Mouse (Mus musculus) hindbrain, postnatal 0 days (tissue): ENCODE measurements at regions not wholly inside any gene's neighbourhood (a gene's known extent, or its start where the extent isn't known, plus 50 kb on each side); places are given as distances from the start of the nearest gene placed in this dataset.

Experiments used
- ATAC-seq: fragments of 200-750 bp; cut with Nextera tagmentation; 2 replicates; pipeline ENCODE4 v1.8.0; 2017; ENCODE audit warnings: mild to moderate bottlenecking, moderate TSS enrichment, moderate library complexity
- DNase-seq: peaks from one replicate; pipeline ENCODE4 v3.0.0-alpha.2; 2015; ENCODE audit warnings: low spot score
- H3K27ac ChIP-seq: fragments of 300-500 bp; sonication (generic); 2 replicates; pipeline ENCODE4 v1.5.1; 2014; ENCODE audit warnings: mild to moderate bottlenecking
- H3K27me3 ChIP-seq: fragments of 300-500 bp; sonication (generic); 2 replicates; pipeline ENCODE4 v1.6.1; 2014; ENCODE audit warnings: low read length, mixed read lengths; ENCODE audit not compliant: insufficient read depth
- H3K36me3 ChIP-seq: fragments of 300-500 bp; sonication (generic); 2 replicates; pipeline ENCODE4 v1.6.1; 2014; ENCODE audit warnings: low read length, mixed read lengths; ENCODE audit not compliant: insufficient read depth
- H3K4me1 ChIP-seq: fragments of 300-500 bp; sonication (generic); 2 replicates; pipeline ENCODE4 v1.6.1; 2014; ENCODE audit warnings: antibody characterized with exemption, low read length, mixed read lengths; ENCODE audit not compliant: insufficient read depth
- H3K4me2 ChIP-seq: fragments of 300-500 bp; sonication (generic); 2 replicates; pipeline ENCODE4 v1.6.1; 2014; ENCODE audit warnings: low read depth, mild to moderate bottlenecking, low read length, moderate library complexity, mixed read lengths
- H3K4me3 ChIP-seq: fragments of 300-500 bp; sonication (generic); 2 replicates; pipeline ENCODE4 v1.5.1; 2014; ENCODE audit warnings: low read length
- H3K9ac ChIP-seq: fragments of 300-500 bp; sonication (generic); replicated peaks from 2 replicates; pipeline ENCODE4 v1.6.1; 2014; ENCODE audit warnings: mild to moderate bottlenecking, low read length, moderate library complexity, mixed read lengths
- H3K9me3 ChIP-seq: fragments of 300-500 bp; sonication (generic); 2 replicates; pipeline ENCODE4 v1.6.1; 2016; ENCODE audit warnings: low read length, mixed read lengths
- CTCF ChIP-seq: IDR thresholded peaks from 2 replicates; pipeline ENCODE4 v1.5.1; 2016; ENCODE audit warnings: antibody characterized with exemption, control low read depth, low read depth
- WGBS: fragments of 180-500 bp; shearing (Covaris S2); extraction: QIAGEN DNeasy Blood & Tissue Kit; methylation state at CpG from one replicate; pipeline ENCODE4 v1.1.7; 2014; 5-methylcytosine and 5-hydroxymethylcytosine counted together

DNA sequence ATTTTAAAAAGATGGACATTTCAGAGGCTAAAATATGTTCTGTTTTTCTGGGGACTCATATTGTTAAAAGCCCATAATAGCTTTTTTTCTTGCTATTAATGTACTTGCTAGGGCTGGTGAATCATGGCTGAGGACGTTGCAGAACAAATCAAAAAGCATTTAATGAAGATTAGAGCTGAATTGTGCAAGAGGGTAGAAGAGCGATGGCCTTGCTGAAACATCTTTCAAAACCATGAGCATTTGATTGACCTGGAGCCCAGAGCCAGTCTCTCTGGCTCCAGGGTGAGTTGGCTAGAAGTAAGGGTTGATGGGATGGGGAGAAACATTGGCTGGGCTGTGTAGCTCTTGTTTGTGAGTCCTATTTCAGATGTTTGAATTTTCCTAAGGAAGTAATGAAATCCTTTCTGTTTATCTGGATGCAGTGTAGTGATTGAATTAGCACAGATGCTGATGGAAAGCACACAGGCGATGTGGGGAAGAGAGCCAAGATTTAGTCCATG lies 313.8 kb upstream of the Sstr1 start:
- H3K4me1 ChIP-seq, result no peaks in the 10 kb centered on the region
- DNase-seq (no peak), ATAC-seq (no peak)
- H3K27me3 ChIP-seq, result no peaks in the 10 kb centered on the region
- H3K4me2 ChIP-seq, result no peak overlapping the region
- 59% methylated on average over 3 of the region's 3 CpGs for WGBS
- no peak overlapping the region for H3K9ac ChIP-seq
- H3K27ac ChIP-seq, result no peak overlapping the region
- no peaks in the 10 kb centered on the region for H3K9me3 ChIP-seq
- no peaks in the 10 kb centered on the region for H3K36me3 ChIP-seq
- TF ChIP-seq CTCF, result no peak
- H3K4me3 ChIP-seq, result no peak overlapping the region

- 76% methylated on average over 1 of the region's 1 CpGs for WGBS
- peak; percentile 48 for TF ChIP-seq CTCF
- ATAC-seq (no peak), DNase-seq (peak; percentile 25)
- no peak overlapping the region for H3K4me2 ChIP-seq
- no peaks in the 10 kb centered on the region for H3K27me3 ChIP-seq
- no peaks in the 10 kb centered on the region for H3K4me1 ChIP-seq
- no peak overlapping the region for H3K4me3 ChIP-seq
- no peak overlapping the region for H3K9ac ChIP-seq
- H3K36me3 ChIP-seq, result no peaks in the 10 kb centered on the region
- no peak overlapping the region for H3K27ac ChIP-seq
- no peaks in the 10 kb centered on the region for H3K9me3 ChIP-seq
Observed at GRCm38 (mm10) chr12:57904658-57905057, 306.9 kb upstream of the Sstr1 start.

GRCm38 (mm10) chr12:57918211-57918610 lies 293.4 kb upstream of the Sstr1 start:
- Histone ChIP-seq H3K4me1 (no peaks in the 10 kb centered on the region), H3K27me3 (no peaks in the 10 kb centered on the region), H3K27ac (no peak overlapping the region), H3K4me3 (no peak overlapping the region), H3K4me2 (no peak overlapping the region), H3K36me3 (no peaks in the 10 kb centered on the region), H3K9me3 (no peaks in the 10 kb centered on the region), H3K9ac (no peak overlapping the region)
- no peak for DNase-seq
- no peak for ATAC-seq
- WGBS, result 87% methylated on average over 4 of the region's 4 CpGs
- no peak for TF ChIP-seq CTCF

DNA sequence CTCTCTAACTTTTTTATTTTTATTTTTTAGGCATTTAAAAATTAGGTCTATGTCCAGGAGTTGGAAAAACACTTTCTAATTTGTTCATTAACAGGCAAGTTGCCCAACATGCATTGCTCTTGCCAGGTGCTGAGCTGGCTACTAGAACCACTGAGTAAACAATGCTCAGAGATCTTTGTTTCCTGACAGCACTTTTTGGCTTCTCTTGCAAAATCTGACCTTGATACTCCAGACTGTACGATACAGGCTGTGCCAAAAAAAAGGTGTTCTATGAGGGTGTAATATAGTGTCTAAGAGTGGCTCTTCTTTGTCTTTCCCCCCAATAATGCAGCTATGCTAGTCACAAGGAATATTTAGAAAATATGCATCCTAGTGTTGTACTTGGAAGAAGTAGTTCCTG lies 289.5 kb upstream of the Sstr1 start:
- Histone ChIP-seq H3K9ac (no peak overlapping the region), H3K27ac (no peak overlapping the region), H3K4me1 (no peaks in the 10 kb centered on the region), H3K36me3 (no peaks in the 10 kb centered on the region), H3K4me2 (no peak overlapping the region), H3K9me3 (no peaks in the 10 kb centered on the region), H3K4me3 (no peak overlapping the region), H3K27me3 (no peaks in the 10 kb centered on the region)
- ATAC-seq (no peak), DNase-seq (no peak)
- no peak for TF ChIP-seq CTCF
- WGBS, result 55% methylated on average over 1 of the region's 1 CpGs

- Histone ChIP-seq H3K4me3 (no peak overlapping the region), H3K4me2 (no peak overlapping the region), H3K27ac (no peak overlapping the region), H3K27me3 (no peaks in the 10 kb centered on the region), H3K9me3 (peaks cover 4% of the 10 kb centered on the region; the same call in 1 of the 2 replicates), H3K4me1 (no peaks in the 10 kb centered on the region), H3K36me3 (no peaks in the 10 kb centered on the region), H3K9ac (no peak overlapping the region)
- DNase-seq (peak; percentile 35), ATAC-seq (peak; percentile 64)
- TF ChIP-seq CTCF, result no peak
- 28% methylated on average over 2 of the region's 2 CpGs for WGBS
Observed at GRCm38 (mm10) chr12:57924422-57924821, 287.1 kb upstream of the Sstr1 start.

- Histone ChIP-seq H3K4me1 (no peaks in the 10 kb centered on the region), H3K27me3 (no peaks in the 10 kb centered on the region), H3K9me3 (peaks cover 4% of the 10 kb centered on the region; the same call in 1 of the 2 replicates), H3K27ac (no peak overlapping the region), H3K36me3 (no peaks in the 10 kb centered on the region), H3K4me3 (no peak overlapping the region), H3K4me2 (no peak overlapping the region), H3K9ac (no peak overlapping the region)
- 55% methylated on average over 1 of the region's 1 CpGs for WGBS
- peak; percentile 65 for DNase-seq
- ATAC-seq, result peak; percentile 80
- no peak for TF ChIP-seq CTCF
Observed at GRCm38 (mm10) chr12:57926886-57927285, 284.7 kb upstream of the Sstr1 start.

GRCm38 (mm10) chr12:57928030-57928429 lies 283.5 kb upstream of the Sstr1 start:
- ATAC-seq (no peak), DNase-seq (no peak)
- Histone ChIP-seq H3K27ac (no peak overlapping the region), H3K27me3 (no peaks in the 10 kb centered on the region), H3K9me3 (peaks cover 4% of the 10 kb centered on the region; the same call in 1 of the 2 replicates), H3K4me2 (no peak overlapping the region), H3K4me1 (no peaks in the 10 kb centered on the region), H3K4me3 (no peak overlapping the region), H3K9ac (no peak overlapping the region), H3K36me3 (no peaks in the 10 kb centered on the region)
- 92% methylated on average over 5 of the region's 5 CpGs for WGBS
- no peak for TF ChIP-seq CTCF
